Comparison of ENCODE assay signal across 29 mouse cellular contexts in the genomic region with DNA sequence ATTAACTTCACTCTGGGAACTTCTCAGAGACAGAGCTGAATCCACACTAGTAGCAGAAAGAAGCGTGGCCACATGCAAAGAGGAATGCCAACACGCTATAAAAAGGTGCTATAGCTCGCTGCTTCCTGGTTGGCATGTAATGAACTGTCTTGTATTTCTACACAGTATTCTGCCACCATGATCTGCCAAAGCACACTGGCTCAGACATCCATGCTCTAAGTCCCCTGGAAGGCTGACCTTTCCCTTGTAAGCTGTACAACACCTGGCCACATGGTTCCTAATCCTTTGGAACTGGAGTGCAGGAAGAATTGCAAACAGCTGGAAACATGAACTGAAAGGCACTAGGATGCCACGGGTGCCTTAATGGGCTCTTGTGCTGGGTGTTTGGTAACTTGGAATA.
DNase-seq lines count a peak whose midpoint lies in the region; ATAC-seq lines count a peak whose summit lies in the region.
"Had no signal": no experiment of that assay in that cellular context is flagged by ENCODE, and none has a peak within 500 bp of the region (broad histone marks: within the 10 kb centered on the region; RNA-seq: fewer than 3 reads in every experiment).

No protein-coding gene starts in this region.

- ATAC-seq in embryonic facial prominence, embryonic 11.5 days (replicated peaks; ENCODE audit: insufficient number of reproducible peaks, low FRiP score, low TSS enrichment, low read depth) = no peak
- ATAC-seq in limb, embryonic 11.5 days (ENCODE audit: insufficient number of reproducible peaks, low FRiP score, low TSS enrichment, low read depth) = no peak
- ATAC-seq: forebrain, embryonic 16.5 days; hindbrain, embryonic 16.5 days; intestine, embryonic 16.5 days; Patski had no signal

- H3K27me3 ChIP-seq in embryonic facial prominence, embryonic 11.5 days (ENCODE audit: control insufficient read depth, insufficient read depth, low read length) = no peaks in the 10 kb centered on the region
- no peaks in the 10 kb centered on the region for H3K27me3 ChIP-seq in embryonic facial prominence, embryonic 10.5 days (replicated peaks; ENCODE audit: low read depth, poor library complexity, severe bottlenecking)
- H3K27me3 ChIP-seq in limb, embryonic 11.5 days (ENCODE audit: control insufficient read depth, insufficient read depth, low read length) = no peaks in the 10 kb centered on the region
- no peaks in the 10 kb centered on the region for H3K27me3 ChIP-seq in limb, embryonic 10.5 days (ENCODE audit: low read depth, poor library complexity, severe bottlenecking)
- H3K27me3 ChIP-seq: heart, embryonic 15.5 days had no signal

- H3K9ac ChIP-seq in embryonic facial prominence, embryonic 11.5 days (replicated peaks; ENCODE audit: low read length) = no peak overlapping the region
- no peak overlapping the region for H3K9ac ChIP-seq in limb, embryonic 11.5 days (ENCODE audit: low read length)
- H3K9ac ChIP-seq: heart, embryonic 15.5 days; liver, embryonic 14.5 days had no signal

- no peak overlapping the region for H3K4me3 ChIP-seq in embryonic facial prominence, embryonic 11.5 days (ENCODE audit: low read depth, low read length)
- H3K4me3 ChIP-seq in embryonic facial prominence, embryonic 10.5 days = no peak overlapping the region
- H3K4me3 ChIP-seq in limb, embryonic 11.5 days (ENCODE audit: low read depth, low read length) = no peak overlapping the region
- no peak overlapping the region for H3K4me3 ChIP-seq in limb, embryonic 10.5 days
- H3K4me3 ChIP-seq: heart, embryonic 15.5 days had no signal

- H3K9me3 ChIP-seq in embryonic facial prominence, embryonic 11.5 days (replicated peaks; ENCODE audit: control insufficient read depth, low read length) = no peaks in the 10 kb centered on the region
- H3K9me3 ChIP-seq in embryonic facial prominence, embryonic 10.5 days = no peaks in the 10 kb centered on the region
- H3K9me3 ChIP-seq in limb, embryonic 11.5 days (ENCODE audit: control insufficient read depth, low read length) = no peaks in the 10 kb centered on the region
- H3K9me3 ChIP-seq in limb, embryonic 10.5 days (replicated peaks) = no peaks in the 10 kb centered on the region
- H3K9me3 ChIP-seq: heart, embryonic 15.5 days had no signal

- no peak overlapping the region for H3K4me2 ChIP-seq in embryonic facial prominence, embryonic 11.5 days (ENCODE audit: low read depth, low read length)
- no peak overlapping the region for H3K4me2 ChIP-seq in limb, embryonic 11.5 days (ENCODE audit: low read depth, severe bottlenecking)
- H3K4me2 ChIP-seq: heart, embryonic 15.5 days had no signal

- no peak overlapping the region for H3K27ac ChIP-seq in embryonic facial prominence, embryonic 11.5 days (replicated peaks; ENCODE audit: low read depth, low read length)
- no peak overlapping the region for H3K27ac ChIP-seq in embryonic facial prominence, embryonic 10.5 days (replicated peaks)
- H3K27ac ChIP-seq in limb, embryonic 11.5 days (replicated peaks; ENCODE audit: low read depth, low read length) = no peak overlapping the region
- H3K27ac ChIP-seq in limb, embryonic 10.5 days = no peak overlapping the region
- H3K27ac ChIP-seq: heart, embryonic 15.5 days; liver, embryonic 14.5 days; macrophage had no signal

- 77% methylated on average over 4 of the region's 4 CpGs for WGBS in embryonic facial prominence, embryonic 11.5 days
- 85% methylated on average over 4 of the region's 4 CpGs for WGBS in embryonic facial prominence, embryonic 10.5 days
- WGBS in limb, embryonic 11.5 days = 55% methylated on average over 4 of the region's 4 CpGs
- WGBS in limb, embryonic 10.5 days = 82% methylated on average over 4 of the region's 4 CpGs

- H3K36me3 ChIP-seq in embryonic facial prominence, embryonic 11.5 days (replicated peaks; ENCODE audit: control insufficient read depth, insufficient read depth, low read depth, low read length) = no peaks in the 10 kb centered on the region
- H3K36me3 ChIP-seq in embryonic facial prominence, embryonic 10.5 days (replicated peaks) = no peaks in the 10 kb centered on the region
- H3K36me3 ChIP-seq in limb, embryonic 11.5 days (ENCODE audit: control insufficient read depth, insufficient read depth, low read length) = no peaks in the 10 kb centered on the region
- no peaks in the 10 kb centered on the region for H3K36me3 ChIP-seq in limb, embryonic 10.5 days
- H3K36me3 ChIP-seq: G1E; heart, embryonic 15.5 days had no signal

- no peaks in the 10 kb centered on the region; the same call in 1 of the 2 replicates for H3K4me1 ChIP-seq in embryonic facial prominence, embryonic 11.5 days (ENCODE audit: control insufficient read depth, insufficient read depth, low read length)
- H3K4me1 ChIP-seq in embryonic facial prominence, embryonic 10.5 days = 0 out of 2 replicates have a peak, but pooled peaks cover 3% of the 10 kb centered on the region
- H3K4me1 ChIP-seq in limb, embryonic 11.5 days (ENCODE audit: control insufficient read depth, insufficient read depth, low read length) = no peaks in the 10 kb centered on the region
- peaks cover 7% of the 10 kb centered on the region for H3K4me1 ChIP-seq in limb, embryonic 10.5 days
- H3K4me1 ChIP-seq: heart, embryonic 15.5 days had no signal

- DNase-seq in embryonic facial prominence, embryonic 11.5 days (ENCODE audit: low spot score) = peak; percentile 4
- DNase-seq in embryonic facial prominence, embryonic 10.5 days (ENCODE audit: low spot score) = no peak
- DNase-seq in gastrocnemius, adult 8-10 months (ENCODE audit: low spot score in 2 of 2) = peak; percentile 5 to 18
- DNase-seq in gastrocnemius, postnatal 10 days = no peak
- peak; percentile 54 for DNase-seq in limb, embryonic 11.5 days (ENCODE audit: low spot score)
- no peak for DNase-seq in limb, embryonic 10.5 days (ENCODE audit: low spot score)
- peak; percentile 3 for DNase-seq in hindlimb bud, embryonic 11.5 days (ENCODE audit: extremely low spot score, low read depth, low spot score)
- no peak for DNase-seq in right cerebral cortex, adult 18-20 months
- DNase-seq: adrenal gland, postnatal 10 days; cerebellum, adult 11 months; cerebellum, adult 9-10 months; cerebellum, postnatal 36 days; kidney, postnatal 14 days; left cerebral cortex, postnatal 4 days; liver; lung, adult 2 months; lung, postnatal 10 days; midbrain, embryonic 14.5 days; right cerebral cortex, postnatal 4 days; thymus, adult 2 months; thymus, postnatal 36 days had no signal

Comparison
In these comparisons a context has a peak if more than half of its experiments do, and no peak if none do; other contexts are left out.
1. DNase-seq: peak in embryonic facial prominence, embryonic 11.5 days (single experiment), gastrocnemius, adult 8-10 months (2 of 2), limb, embryonic 11.5 days (single experiment) and hindlimb bud, embryonic 11.5 days (single experiment); none in embryonic facial prominence, embryonic 10.5 days (single experiment), gastrocnemius, postnatal 10 days (single experiment), limb, embryonic 10.5 days (single experiment) and right cerebral cortex, adult 18-20 months (single experiment).